Mouse (Mus musculus) limb, embryonic 13.5 days (tissue): ENCODE measurements around the gene Efna1. TPM values are rescaled to one million over a fixed set of nuclear protein-coding genes. Genes with fewer than 3 reads are reported as not detected.

Experiments used
- ATAC-seq: fragments of 200-750 bp; cut with Nextera tagmentation; 2 replicates; pipeline ENCODE4 v1.8.0; 2017; ENCODE audit warnings: low read depth, moderate number of reproducible peaks, moderate TSS enrichment; ENCODE audit not compliant: low FRiP score
- H3K27ac ChIP-seq: fragments of 300-500 bp; sonication (generic); 2 replicates; pipeline ENCODE4 v1.5.1; 2015; ENCODE audit warnings: inconsistent platforms, mild to moderate bottlenecking, moderate library complexity
- H3K27me3 ChIP-seq: fragments of 300-500 bp; sonication (generic); 2 replicates; pipeline ENCODE4 v1.6.1; 2015; ENCODE audit warnings: mild to moderate bottlenecking, inconsistent platforms
- H3K36me3 ChIP-seq: fragments of 300-500 bp; sonication (generic); 2 replicates; pipeline ENCODE4 v1.6.1; 2015; ENCODE audit warnings: inconsistent platforms, mild to moderate bottlenecking, moderate library complexity
- H3K4me1 ChIP-seq: fragments of 300-500 bp; sonication (generic); 2 replicates; pipeline ENCODE4 v1.6.1; 2015; ENCODE audit warnings: inconsistent platforms
- H3K4me2 ChIP-seq: fragments of 300-500 bp; sonication (generic); replicated peaks from 2 replicates; pipeline ENCODE4 v1.6.1; 2015; ENCODE audit warnings: inconsistent platforms, mild to moderate bottlenecking, moderate library complexity
- H3K4me3 ChIP-seq: fragments of 300-500 bp; sonication (generic); 2 replicates; pipeline ENCODE4 v1.5.1; 2015; ENCODE audit warnings: moderate library complexity, mild to moderate bottlenecking, inconsistent platforms
- H3K9ac ChIP-seq: fragments of 300-500 bp; sonication (generic); 2 replicates; pipeline ENCODE4 v1.6.1; 2015; ENCODE audit warnings: mild to moderate bottlenecking, inconsistent platforms
- H3K9me3 ChIP-seq: fragments of 300-500 bp; sonication (generic); 2 replicates; pipeline ENCODE4 v1.6.1; 2016; ENCODE audit warnings: inconsistent platforms
- WGBS: fragments of 180-500 bp; shearing (Covaris S2); methylation state at CpG from one replicate; pipeline ENCODE4 v1.1.7; 2015; 5-methylcytosine and 5-hydroxymethylcytosine counted together
- polyA plus RNA-seq: library from polyadenylated mRNA; unstranded; fragments of >200 nt; fragmentation: Nextera tagmentation; extraction: Ambion mirVana; gene quantifications from 2 replicates; pipeline ENCODE4 v1.2.1, GENCODE M21; 2015

Gene Efna1
- polyA plus RNA-seq, 1 experiment from 2014 or later, result 44.0 TPM

DNA sequence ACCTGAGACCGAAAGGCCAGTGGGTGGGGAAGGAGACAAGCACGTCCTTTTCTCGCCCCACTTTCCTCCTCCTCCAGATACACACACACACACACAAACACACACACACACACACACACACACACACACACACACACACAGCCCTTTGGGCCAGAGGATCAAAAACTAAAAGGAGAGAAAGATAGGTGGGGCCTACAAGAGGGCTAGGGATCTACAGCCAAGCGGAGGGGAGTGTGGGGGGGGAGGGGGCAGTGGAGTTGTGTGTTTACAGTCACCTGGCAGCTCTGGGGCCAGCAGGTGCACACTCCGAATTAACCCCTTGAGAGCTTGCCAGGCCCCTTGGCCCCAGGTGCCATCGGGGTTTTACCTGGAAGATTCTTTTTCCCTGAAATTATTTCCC, 48.3 kb downstream of the Efna1 start:
- no peak for ATAC-seq
- H3K4me2 ChIP-seq, result no peak overlapping the region
- 54% methylated on average over 6 of the region's 6 CpGs for WGBS
- H3K4me1 ChIP-seq, result peaks cover 15% of the 10 kb centered on the region
- H3K27ac ChIP-seq, result no peak overlapping the region
- H3K27me3 ChIP-seq, result peaks cover 25% of the 10 kb centered on the region
- no peak overlapping the region for H3K4me3 ChIP-seq
- H3K9ac ChIP-seq, result no peak overlapping the region
- H3K36me3 ChIP-seq, result peaks cover 37% of the 10 kb centered on the region
- no peaks in the 10 kb centered on the region for H3K9me3 ChIP-seq

DNA sequence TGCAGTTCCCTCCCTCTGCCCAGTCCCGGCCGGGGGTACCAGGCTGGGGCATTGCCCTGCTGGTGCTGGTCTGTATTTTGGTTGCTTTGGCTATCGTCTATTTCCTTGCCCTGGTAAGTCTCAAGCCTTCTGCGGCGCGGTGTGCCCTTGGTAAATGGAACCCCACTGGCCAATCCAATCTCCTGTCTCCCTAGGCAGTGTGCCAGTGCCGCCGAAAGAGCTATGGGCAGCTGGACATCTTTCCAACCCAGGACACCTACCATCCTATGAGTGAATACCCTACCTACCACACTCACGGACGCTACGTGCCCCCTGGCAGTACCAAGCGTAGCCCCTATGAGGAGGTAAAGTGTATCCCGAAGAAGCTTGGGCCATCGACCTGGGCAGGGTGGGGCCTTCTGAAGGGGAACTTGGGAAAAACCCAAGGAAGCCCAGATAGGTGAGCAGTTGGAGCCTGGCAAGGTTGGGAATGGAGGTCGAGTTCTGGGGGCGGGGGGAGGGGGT, 49.1 kb downstream of the Efna1 start:
- Histone ChIP-seq H3K27me3 (peaks cover 25% of the 10 kb centered on the region), H3K36me3 (peaks cover 31% of the 10 kb centered on the region), H3K4me3 (no peak overlapping the region), H3K4me2 (no peak overlapping the region), H3K4me1 (peaks cover 22% of the 10 kb centered on the region), H3K9me3 (no peaks in the 10 kb centered on the region), H3K9ac (no peak overlapping the region), H3K27ac (no peak overlapping the region)
- WGBS, result 74% methylated on average over 16 of the region's 16 CpGs
- ATAC-seq, result no peak

DNA sequence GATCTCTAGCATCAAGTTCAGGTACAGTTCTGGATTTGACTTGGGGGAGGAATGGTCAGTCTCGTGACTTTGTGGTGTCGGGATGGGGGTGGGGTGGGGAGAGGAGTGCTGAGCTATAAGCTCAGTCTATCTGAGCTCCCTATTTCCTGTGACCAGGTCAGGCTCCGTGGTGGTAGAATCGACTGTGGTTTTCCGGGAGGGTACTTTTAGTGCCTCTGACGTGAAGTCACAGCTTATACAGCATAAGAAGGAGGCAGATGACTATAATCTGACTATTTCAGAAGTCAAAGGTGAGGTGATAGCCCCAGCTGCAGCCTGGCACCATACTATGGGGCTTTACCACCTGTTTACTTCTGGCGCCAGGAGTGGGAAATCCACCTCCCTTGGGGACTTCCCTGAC, 49.6 kb downstream of the Efna1 start:
- H3K36me3 ChIP-seq, result peaks cover 26% of the 10 kb centered on the region
- H3K4me3 ChIP-seq, result no peak overlapping the region
- ATAC-seq, result no peak
- no peaks in the 10 kb centered on the region for H3K9me3 ChIP-seq
- 58% methylated on average over 7 of the region's 7 CpGs for WGBS
- no peak overlapping the region for H3K27ac ChIP-seq
- H3K27me3 ChIP-seq, result peaks cover 25% of the 10 kb centered on the region
- H3K4me1 ChIP-seq, result peaks cover 26% of the 10 kb centered on the region
- H3K9ac ChIP-seq, result no peak overlapping the region
- no peak overlapping the region for H3K4me2 ChIP-seq

DNA sequence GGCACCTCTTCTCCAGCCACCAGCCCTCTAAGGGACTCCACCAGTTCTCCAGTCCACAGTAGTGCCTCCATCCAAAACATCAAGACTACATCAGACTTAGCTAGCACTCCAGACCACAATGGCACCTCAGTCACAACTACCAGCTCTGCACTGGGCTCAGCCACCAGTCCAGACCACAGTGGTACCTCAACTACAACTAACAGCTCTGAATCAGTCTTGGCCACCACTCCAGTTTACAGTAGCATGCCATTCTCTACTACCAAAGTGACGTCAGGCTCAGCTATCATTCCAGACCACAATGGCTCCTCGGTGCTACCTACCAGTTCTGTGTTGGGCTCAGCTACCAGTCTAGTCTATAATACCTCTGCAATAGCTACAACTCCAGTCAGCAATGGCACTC, 50.4 kb downstream of the Efna1 start:
- no peak for ATAC-seq
- Histone ChIP-seq H3K27me3 (peaks cover 25% of the 10 kb centered on the region), H3K9me3 (no peaks in the 10 kb centered on the region), H3K4me2 (no peak overlapping the region), H3K4me3 (no peak overlapping the region), H3K4me1 (peaks cover 34% of the 10 kb centered on the region), H3K9ac (no peak overlapping the region), H3K36me3 (peaks cover 20% of the 10 kb centered on the region), H3K27ac (no peak overlapping the region)
- 84% methylated on average over 2 of the region's 2 CpGs for WGBS

DNA sequence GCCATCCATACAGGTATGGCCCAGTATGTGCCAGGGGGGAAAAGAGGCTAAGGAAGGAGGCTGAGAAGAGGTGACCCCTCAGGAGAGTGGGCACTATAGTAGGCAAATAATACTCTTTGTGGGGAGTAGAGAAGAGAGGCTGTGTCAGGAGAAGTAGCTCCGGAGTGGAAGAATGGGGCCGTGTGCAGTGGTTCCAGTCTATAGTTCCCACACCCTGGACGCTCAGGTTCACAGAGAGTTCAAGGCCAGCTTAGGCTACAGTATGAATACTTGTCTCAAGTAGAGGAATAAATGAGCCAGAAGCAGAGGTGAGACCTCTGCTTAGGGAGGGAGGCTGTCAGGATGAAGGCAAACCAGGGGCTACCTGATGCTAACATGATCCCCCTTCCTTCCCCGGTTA, 51.7 kb downstream of the Efna1 start:
- H3K4me3 ChIP-seq, result no peak overlapping the region
- WGBS, result 58% methylated on average over 4 of the region's 4 CpGs
- no peak overlapping the region for H3K27ac ChIP-seq
- peaks cover 25% of the 10 kb centered on the region for H3K27me3 ChIP-seq
- ATAC-seq, result no peak
- H3K9ac ChIP-seq, result no peak overlapping the region
- H3K36me3 ChIP-seq, result peaks cover 21% of the 10 kb centered on the region
- H3K9me3 ChIP-seq, result no peaks in the 10 kb centered on the region
- peaks cover 41% of the 10 kb centered on the region for H3K4me1 ChIP-seq
- H3K4me2 ChIP-seq, result peak overlapping the region; percentile 85

DNA sequence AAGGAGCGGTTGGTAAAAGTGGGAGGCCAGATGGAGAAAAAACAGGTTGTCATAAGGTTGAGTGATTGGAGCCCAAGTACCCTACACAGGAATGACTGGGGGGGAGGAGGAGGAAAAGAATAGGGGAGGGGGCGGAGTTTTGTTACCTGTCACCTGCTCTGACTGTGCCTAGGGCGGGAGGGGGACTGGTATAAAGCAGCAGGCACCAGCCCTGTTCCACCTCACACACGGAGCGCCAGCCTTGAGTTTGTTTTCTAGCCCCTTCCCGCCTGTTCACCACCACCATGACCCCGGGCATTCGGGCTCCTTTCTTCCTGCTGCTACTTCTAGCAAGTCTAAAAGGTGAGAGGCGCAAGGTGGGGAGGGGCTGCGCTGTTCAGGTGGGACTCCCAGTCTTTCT, 52.1 kb downstream of the Efna1 start, which contains the start of gene Muc1:
Muc1 (plus strand) TSS at position 222 of the 400 bp plus-strand sequence.
- WGBS, result 31% methylated on average over 10 of the region's 10 CpGs
- H3K9ac ChIP-seq, result peak within 1 kb of the TSS; percentile 64
- peak within 1 kb of the TSS; percentile 85 for H3K4me2 ChIP-seq
- no peaks in the 10 kb centered on the region for H3K9me3 ChIP-seq
- ATAC-seq, result no peak
- peaks cover 41% of the 10 kb centered on the region for H3K4me1 ChIP-seq
- H3K27ac ChIP-seq, result peak within 1 kb of the TSS; percentile 88; the same call in 1 of the 2 replicates
- H3K36me3 ChIP-seq, result peaks cover 20% of the 10 kb centered on the region
- peak within 1 kb of the TSS; percentile 46 for H3K4me3 ChIP-seq
- peaks cover 25% of the 10 kb centered on the region for H3K27me3 ChIP-seq

DNA sequence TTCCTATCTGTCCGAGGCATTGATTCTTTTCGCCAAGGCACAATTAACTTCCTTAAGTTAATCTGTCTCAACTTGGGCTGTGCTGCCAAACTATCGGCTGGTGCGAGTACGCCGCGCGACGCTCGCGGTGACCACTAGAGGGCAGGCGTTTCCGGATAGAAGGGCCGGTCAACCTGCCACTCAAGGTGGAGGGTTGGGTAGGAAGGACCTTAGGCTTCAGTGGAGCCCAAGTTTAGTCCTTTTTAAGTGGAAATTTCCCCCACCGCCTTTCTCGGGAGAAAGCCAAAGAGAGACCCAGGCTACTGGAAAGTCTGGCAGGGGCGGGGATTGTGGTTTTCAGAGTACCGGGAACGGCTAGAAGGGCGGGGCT, 52.8 kb downstream of the Efna1 start:
- Histone ChIP-seq H3K4me2 (peak overlapping the region; percentile 85), H3K9me3 (no peaks in the 10 kb centered on the region), H3K4me1 (peaks cover 41% of the 10 kb centered on the region), H3K9ac (peak overlapping the region; percentile 64), H3K36me3 (peaks cover 25% of the 10 kb centered on the region), H3K27ac (peak overlapping the region; percentile 88; the same call in 1 of the 2 replicates), H3K27me3 (peaks cover 25% of the 10 kb centered on the region), H3K4me3 (peak overlapping the region; percentile 46)
- ATAC-seq, result peak; percentile 54; the same call in 1 of the 2 replicates
- 0% methylated on average over 20 of the region's 20 CpGs for WGBS

DNA sequence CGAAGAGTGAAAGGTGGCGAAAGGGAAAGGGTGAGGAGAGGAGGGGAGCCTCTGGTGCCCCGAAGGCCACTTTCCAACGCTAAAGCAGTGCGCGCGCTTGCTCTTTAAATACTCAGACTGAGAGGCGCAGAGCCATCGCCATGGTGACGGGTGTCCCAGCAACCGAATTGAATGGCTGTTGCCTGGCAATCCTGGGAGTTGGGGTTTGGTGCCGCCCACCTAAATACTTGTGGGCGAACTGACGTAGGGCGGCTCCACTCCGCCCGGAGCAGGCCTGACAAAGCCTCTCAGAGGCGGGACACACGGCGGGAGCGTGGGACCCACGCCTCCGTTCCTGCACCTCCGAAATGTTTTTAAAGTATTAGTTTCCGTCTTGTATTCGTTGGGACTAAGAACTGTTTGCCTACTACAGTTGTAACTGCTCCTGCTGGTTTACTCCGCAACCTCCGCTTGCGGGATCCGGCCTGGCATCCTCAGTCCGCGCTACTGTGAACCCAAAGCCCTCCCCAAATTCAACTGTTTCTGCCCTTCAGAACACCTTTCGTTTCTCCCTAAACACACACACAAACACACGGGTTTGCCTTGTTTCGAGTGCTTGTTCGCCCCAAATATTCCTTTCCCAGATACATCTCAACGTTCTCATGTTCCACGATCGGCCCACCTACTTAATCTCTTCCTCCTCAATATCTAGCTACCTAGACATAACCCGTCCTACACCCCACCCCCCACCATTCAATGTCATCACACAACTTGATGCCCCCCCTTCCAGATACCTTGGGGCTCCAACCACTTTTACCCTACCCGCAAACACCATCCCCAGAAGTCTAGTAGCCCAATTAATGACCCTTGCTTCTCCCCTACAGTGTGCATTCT, 53.4 kb downstream of the Efna1 start:
- peak overlapping the region; percentile 85 for H3K4me2 ChIP-seq
- no peaks in the 10 kb centered on the region for H3K9me3 ChIP-seq
- H3K9ac ChIP-seq, result peak overlapping the region; percentile 64
- peaks cover 31% of the 10 kb centered on the region for H3K36me3 ChIP-seq
- H3K27ac ChIP-seq, result peak overlapping the region; percentile 88
- peak overlapping the region; percentile 46 for H3K4me3 ChIP-seq
- H3K4me1 ChIP-seq, result peaks cover 41% of the 10 kb centered on the region
- ATAC-seq, result peak; percentile 93
- WGBS, result 3% methylated on average over 41 of the region's 41 CpGs
- H3K27me3 ChIP-seq, result peaks cover 25% of the 10 kb centered on the region

DNA sequence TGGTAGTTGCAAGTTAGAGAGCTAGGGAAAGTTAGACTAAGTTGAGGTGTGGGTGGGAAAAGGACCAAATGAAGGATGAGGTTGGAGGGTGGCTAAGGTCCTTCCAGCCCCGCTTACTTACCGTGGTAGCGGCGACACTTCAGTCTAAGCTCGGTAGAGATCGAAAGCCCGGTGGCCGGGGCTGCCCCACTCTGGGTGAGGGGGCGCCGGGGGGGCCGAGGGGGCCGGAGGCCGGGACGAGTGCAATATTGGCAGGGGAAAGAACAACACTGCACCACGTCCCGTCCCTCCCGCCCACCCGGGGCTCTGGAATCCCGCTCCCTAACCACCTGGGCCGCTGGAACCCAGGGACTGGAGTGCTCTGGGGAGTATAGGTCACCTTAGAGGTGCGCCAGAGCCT, 54.0 kb downstream of the Efna1 start, which contains the start of gene Mtx1:
Mtx1 (minus strand) TSS at position 189 of the 400 bp plus-strand sequence.
- H3K9ac ChIP-seq, result peak within 1 kb of the TSS; percentile 64
- H3K4me2 ChIP-seq, result peak within 1 kb of the TSS; percentile 85
- peaks cover 41% of the 10 kb centered on the region for H3K4me1 ChIP-seq
- peak within 1 kb of the TSS; percentile 46 for H3K4me3 ChIP-seq
- peaks cover 23% of the 10 kb centered on the region for H3K27me3 ChIP-seq
- H3K36me3 ChIP-seq, result peaks cover 32% of the 10 kb centered on the region
- no peak; the same call in 1 of the 2 replicates for ATAC-seq
- no peaks in the 10 kb centered on the region for H3K9me3 ChIP-seq
- H3K27ac ChIP-seq, result peak within 1 kb of the TSS; percentile 88
- WGBS, result 3% methylated on average over 21 of the region's 21 CpGs

DNA sequence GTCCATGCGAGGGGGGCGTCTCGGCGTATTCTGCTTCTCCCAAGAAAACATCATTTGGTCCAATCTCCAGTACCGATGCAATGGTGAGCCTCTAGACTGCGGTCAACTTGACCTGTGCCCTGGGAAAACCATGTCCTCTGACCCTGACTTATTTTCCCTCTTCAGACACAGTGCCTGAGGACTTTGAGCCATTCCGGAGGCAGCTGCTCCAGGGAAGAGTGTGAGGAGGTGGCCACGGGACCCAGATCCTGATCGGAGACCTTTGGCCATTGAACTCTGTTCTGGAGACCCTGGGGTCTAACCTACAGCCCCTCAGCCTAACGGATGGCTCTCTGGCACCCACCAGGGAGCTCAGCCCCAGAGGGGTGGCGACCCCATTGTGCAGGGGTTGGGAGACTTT, 54.6 kb downstream of the Efna1 start:
- H3K9ac ChIP-seq, result peak overlapping the region; percentile 64
- peaks cover 37% of the 10 kb centered on the region for H3K36me3 ChIP-seq
- ATAC-seq, result no peak
- peak overlapping the region; percentile 85 for H3K4me2 ChIP-seq
- WGBS, result 26% methylated on average over 11 of the region's 11 CpGs
- peaks cover 41% of the 10 kb centered on the region for H3K4me1 ChIP-seq
- no peak overlapping the region for H3K27ac ChIP-seq
- H3K9me3 ChIP-seq, result no peaks in the 10 kb centered on the region
- H3K27me3 ChIP-seq, result peaks cover 20% of the 10 kb centered on the region
- H3K4me3 ChIP-seq, result peak overlapping the region; percentile 46

DNA sequence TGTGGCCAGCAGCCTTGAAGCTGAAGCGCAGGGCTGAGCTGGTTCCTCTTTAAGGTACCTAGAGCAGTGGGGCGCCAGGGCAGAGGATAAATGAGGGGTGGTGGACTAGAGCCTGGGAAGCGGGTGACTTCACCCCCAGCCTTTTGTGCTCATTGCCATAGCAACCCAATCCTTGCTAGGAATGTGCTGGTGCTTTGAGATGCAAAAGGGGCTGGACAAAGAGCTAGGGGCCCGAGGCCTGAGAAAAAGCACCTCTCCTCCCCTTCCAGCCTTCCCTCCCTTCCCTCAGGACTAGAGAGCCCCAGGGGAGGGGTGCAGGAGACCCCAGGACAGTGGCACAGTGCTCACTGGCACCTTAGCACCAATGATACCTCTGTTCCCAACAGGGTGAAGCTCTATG, 55.0 kb downstream of the Efna1 start:
- WGBS, result 53% methylated on average over 4 of the region's 4 CpGs
- Histone ChIP-seq H3K36me3 (peaks cover 42% of the 10 kb centered on the region), H3K4me1 (peaks cover 41% of the 10 kb centered on the region), H3K4me3 (peak overlapping the region; percentile 46), H3K27me3 (peaks cover 16% of the 10 kb centered on the region), H3K9ac (peak overlapping the region; percentile 64), H3K9me3 (no peaks in the 10 kb centered on the region), H3K27ac (no peak overlapping the region), H3K4me2 (peak overlapping the region; percentile 85)
- ATAC-seq, result no peak

DNA sequence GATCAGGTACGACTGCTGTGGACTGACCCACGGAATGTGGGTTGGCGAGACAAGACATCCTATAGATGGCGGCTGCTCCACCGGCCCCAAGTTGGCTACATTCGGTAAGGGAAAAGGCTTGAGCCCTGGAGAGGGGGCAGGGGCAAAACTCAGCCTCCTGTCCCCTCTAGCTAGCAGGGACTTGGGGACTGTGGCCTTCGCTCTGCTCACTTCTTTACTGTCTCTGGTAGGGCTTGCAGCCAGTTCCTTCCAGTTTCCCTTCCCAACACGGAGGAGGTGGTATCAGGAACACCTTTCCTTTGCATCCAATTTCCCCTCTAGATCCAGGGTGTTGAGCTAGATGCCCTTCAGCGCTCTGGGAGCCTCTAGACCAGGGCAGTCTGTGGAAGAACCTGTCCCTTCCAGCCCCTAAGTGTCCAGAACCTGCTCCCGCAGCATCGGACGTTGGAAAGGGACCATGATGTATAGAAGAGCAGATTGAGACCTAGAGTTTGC, 55.6 kb downstream of the Efna1 start:
- no peak for ATAC-seq
- H3K4me1 ChIP-seq, result peaks cover 41% of the 10 kb centered on the region
- peaks cover 44% of the 10 kb centered on the region for H3K36me3 ChIP-seq
- no peak overlapping the region for H3K4me3 ChIP-seq
- WGBS, result 61% methylated on average over 12 of the region's 12 CpGs
- peak overlapping the region; percentile 64; the same call in 1 of the 2 replicates for H3K9ac ChIP-seq
- H3K27me3 ChIP-seq, result peaks cover 13% of the 10 kb centered on the region
- H3K9me3 ChIP-seq, result no peaks in the 10 kb centered on the region
- H3K4me2 ChIP-seq, result peak overlapping the region; percentile 85
- H3K27ac ChIP-seq, result no peak overlapping the region
